Mouse (Mus musculus) embryonic facial prominence, embryonic 13.5 days (tissue): Measurements from ENCODE around the gene Numbl. TPM values are rescaled to one million over a fixed set of nuclear protein-coding genes. Genes with fewer than 3 reads are reported as not detected.

Source experiments
- ATAC-seq: fragments of 200-750 bp; cut with Nextera tagmentation; 2 replicates; pipeline ENCODE4 v1.8.0; 2017; ENCODE audit warnings: low read depth; ENCODE audit not compliant: insufficient number of reproducible peaks, insufficient read depth, low FRiP score, low TSS enrichment
- H3K27ac ChIP-seq: fragments of 300-500 bp; sonication (generic); 2 replicates; pipeline ENCODE4 v1.5.1; 2015; ENCODE audit warnings: moderate library complexity, mild to moderate bottlenecking, inconsistent platforms
- H3K27me3 ChIP-seq: fragments of 300-500 bp; sonication (generic); 2 replicates; pipeline ENCODE4 v1.6.1; 2015; ENCODE audit warnings: mild to moderate bottlenecking, inconsistent platforms
- H3K36me3 ChIP-seq: fragments of 300-500 bp; sonication (generic); 2 replicates; pipeline ENCODE4 v1.6.1; 2015; ENCODE audit warnings: mild to moderate bottlenecking, inconsistent platforms
- H3K4me1 ChIP-seq: fragments of 300-500 bp; sonication (generic); 2 replicates; pipeline ENCODE4 v1.6.1; 2015; ENCODE audit warnings: inconsistent platforms
- H3K4me2 ChIP-seq: fragments of 300-500 bp; sonication (generic); 2 replicates; pipeline ENCODE4 v1.6.1; 2015; ENCODE audit warnings: moderate library complexity, mild to moderate bottlenecking, inconsistent platforms
- H3K4me3 ChIP-seq: fragments of 300-500 bp; sonication (generic); 2 replicates; pipeline ENCODE4 v1.5.1; 2015; ENCODE audit warnings: mild to moderate bottlenecking, inconsistent platforms
- H3K9ac ChIP-seq: fragments of 300-500 bp; sonication (generic); 2 replicates; pipeline ENCODE4 v1.6.1; 2015; ENCODE audit warnings: mild to moderate bottlenecking, inconsistent platforms
- H3K9me3 ChIP-seq: fragments of 300-500 bp; sonication (generic); 2 replicates; pipeline ENCODE4 v1.6.1; 2016; ENCODE audit warnings: inconsistent platforms
- WGBS: fragments of 180-500 bp; shearing (Covaris S2); methylation state at CpG from one replicate; pipeline ENCODE4 v1.1.7; 2015; ENCODE audit warnings: mixed read lengths; 5-methylcytosine and 5-hydroxymethylcytosine counted together
- polyA plus RNA-seq: library from polyadenylated mRNA; unstranded; fragments of >200 nt; fragmentation: Nextera tagmentation; extraction: Ambion mirVana; gene quantifications from 2 replicates; pipeline ENCODE4 v1.2.1, GENCODE M21; 2015

Gene Numbl
- polyA plus RNA-seq, 1 experiment from 2014 or later, result 35.7 TPM

DNA sequence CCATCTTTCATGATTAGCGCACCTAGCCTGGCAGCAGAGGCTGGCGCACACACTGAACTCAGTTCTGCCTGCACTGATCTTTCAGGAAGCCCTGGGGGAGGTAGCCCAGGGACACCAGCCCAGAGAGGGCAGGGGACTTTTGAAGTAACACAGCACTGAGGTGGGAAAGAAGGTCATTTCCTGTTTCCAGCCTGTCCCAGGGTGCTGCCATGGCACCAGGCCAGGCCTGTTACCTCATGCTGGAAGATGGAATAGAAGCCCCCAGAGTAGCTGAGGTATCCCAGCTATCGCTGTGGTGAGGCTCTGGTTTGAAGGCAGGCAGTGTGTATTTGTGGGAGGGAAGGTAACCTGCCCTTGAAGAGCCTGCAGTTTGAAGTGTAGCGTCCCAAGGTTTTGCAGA is 16.7 kb downstream of the Numbl start:
- Histone ChIP-seq H3K36me3 (peaks cover 94% of the 10 kb centered on the region), H3K4me3 (no peak overlapping the region), H3K4me1 (no peaks in the 10 kb centered on the region), H3K9me3 (no peaks in the 10 kb centered on the region), H3K4me2 (no peak overlapping the region), H3K27me3 (no peaks in the 10 kb centered on the region), H3K9ac (no peak overlapping the region), H3K27ac (no peak overlapping the region)
- WGBS, result 94% methylated on average over 4 of the region's 4 CpGs
- no peak for ATAC-seq

DNA sequence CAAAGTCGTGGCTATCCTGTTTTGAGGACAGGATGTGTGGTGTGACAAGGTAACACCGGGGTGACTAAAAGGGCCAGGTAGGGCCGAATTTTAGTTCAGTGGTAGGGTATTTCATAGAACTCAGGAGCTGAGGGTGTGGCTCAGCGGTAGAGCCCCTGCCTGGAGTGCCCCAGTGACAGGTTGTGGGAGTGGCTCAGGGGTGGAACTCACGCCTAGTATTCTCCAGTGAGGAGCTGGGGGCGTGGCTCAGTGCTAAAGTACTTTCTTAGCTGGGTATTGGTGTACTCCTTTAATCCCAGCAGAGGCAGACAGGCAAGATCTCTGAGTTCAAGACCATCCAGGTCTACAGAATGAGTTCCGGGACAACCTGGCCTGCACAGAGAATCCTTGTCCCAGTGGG is 17.8 kb downstream of the Numbl start:
- ATAC-seq, result no peak
- Histone ChIP-seq H3K27me3 (no peaks in the 10 kb centered on the region), H3K27ac (no peak overlapping the region; the same call in 1 of the 2 replicates), H3K4me3 (no peak overlapping the region), H3K9ac (no peak overlapping the region), H3K36me3 (peaks cover 92% of the 10 kb centered on the region), H3K4me2 (no peak overlapping the region), H3K9me3 (no peaks in the 10 kb centered on the region), H3K4me1 (no peaks in the 10 kb centered on the region)
- WGBS, result 60% methylated on average over 7 of the region's 7 CpGs

DNA sequence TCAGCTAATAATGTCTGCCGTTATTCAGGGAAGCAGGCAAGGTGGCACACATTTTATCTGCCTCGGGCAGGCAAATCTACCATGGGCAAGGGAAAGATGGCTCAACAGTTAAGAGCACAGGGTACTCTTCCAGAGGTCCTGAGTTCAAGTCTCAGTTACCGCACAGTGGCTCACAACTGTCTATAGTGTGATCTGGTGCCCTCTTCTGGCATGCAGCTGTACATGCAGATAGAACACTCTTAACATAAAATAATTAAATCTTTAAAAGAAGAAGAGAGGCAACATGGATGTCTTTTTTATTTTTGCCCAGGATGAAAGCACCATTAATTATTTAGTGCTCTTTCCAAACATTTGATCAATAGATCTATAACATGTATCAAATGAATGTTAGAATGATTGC is 19.0 kb downstream of the Numbl start:
- Histone ChIP-seq H3K4me1 (no peaks in the 10 kb centered on the region), H3K9ac (no peak overlapping the region), H3K27ac (no peak overlapping the region), H3K4me2 (no peak overlapping the region), H3K27me3 (no peaks in the 10 kb centered on the region), H3K36me3 (peaks cover 92% of the 10 kb centered on the region), H3K4me3 (no peak overlapping the region), H3K9me3 (no peaks in the 10 kb centered on the region)
- no peak for ATAC-seq
- 93% methylated on average over 3 of the region's 3 CpGs for WGBS

DNA sequence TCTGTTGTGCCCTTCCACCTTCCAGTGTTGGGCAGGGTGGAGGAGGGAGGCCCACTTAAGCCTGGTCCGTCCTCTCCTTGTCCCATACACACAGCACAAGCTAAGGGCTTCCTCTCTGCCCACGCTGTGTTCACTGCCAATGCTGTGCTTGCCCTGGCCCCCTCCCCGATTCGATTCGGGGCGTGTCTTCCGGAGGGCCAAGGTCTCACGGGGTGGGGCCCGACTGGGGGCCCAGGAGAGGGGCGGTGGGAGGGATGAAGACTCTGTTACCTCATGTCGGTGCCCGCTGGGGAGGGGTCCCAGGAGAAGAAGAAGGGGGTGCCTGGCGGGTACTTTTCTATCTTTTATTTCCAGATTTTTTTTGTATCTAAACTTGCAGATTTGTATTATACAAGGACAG is 23.5 kb downstream of the Numbl start:
- Histone ChIP-seq H3K9ac (no peak overlapping the region), H3K4me1 (0 out of 2 replicates have a peak, but pooled peaks cover 6% of the 10 kb centered on the region), H3K27me3 (peaks cover 9% of the 10 kb centered on the region), H3K4me2 (no peak overlapping the region), H3K36me3 (peaks cover 60% of the 10 kb centered on the region), H3K27ac (no peak overlapping the region), H3K4me3 (no peak overlapping the region), H3K9me3 (no peaks in the 10 kb centered on the region)
- ATAC-seq, result no peak
- 66% methylated on average over 13 of the region's 13 CpGs for WGBS

DNA sequence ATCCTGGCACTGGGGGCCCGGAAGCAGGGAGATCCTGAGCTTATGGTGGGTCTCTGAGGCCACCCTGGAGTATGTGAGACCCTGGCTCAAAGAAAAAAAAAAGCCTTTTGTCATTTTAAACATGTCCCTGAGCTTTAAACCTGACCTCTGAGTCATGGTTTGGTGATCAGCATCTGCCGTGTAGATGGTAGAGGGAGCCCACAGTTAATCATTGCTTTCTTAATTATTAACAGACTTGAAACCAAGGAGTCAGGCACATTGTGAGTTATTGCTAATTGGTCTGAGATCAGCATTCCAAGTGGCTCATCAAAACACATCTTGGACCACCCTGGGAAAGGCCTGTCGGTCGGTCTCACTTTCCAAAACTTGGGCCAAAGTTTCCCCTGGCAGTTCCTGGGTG is 24.0 kb downstream of the Numbl start:
- ATAC-seq, result no peak
- Histone ChIP-seq H3K27me3 (peaks cover 9% of the 10 kb centered on the region), H3K4me3 (no peak overlapping the region), H3K4me1 (0 out of 2 replicates have a peak, but pooled peaks cover 6% of the 10 kb centered on the region), H3K9ac (no peak overlapping the region), H3K9me3 (no peaks in the 10 kb centered on the region), H3K4me2 (no peak overlapping the region), H3K36me3 (peaks cover 55% of the 10 kb centered on the region), H3K27ac (no peak overlapping the region)
- WGBS, result 54% methylated on average over 4 of the region's 4 CpGs

DNA sequence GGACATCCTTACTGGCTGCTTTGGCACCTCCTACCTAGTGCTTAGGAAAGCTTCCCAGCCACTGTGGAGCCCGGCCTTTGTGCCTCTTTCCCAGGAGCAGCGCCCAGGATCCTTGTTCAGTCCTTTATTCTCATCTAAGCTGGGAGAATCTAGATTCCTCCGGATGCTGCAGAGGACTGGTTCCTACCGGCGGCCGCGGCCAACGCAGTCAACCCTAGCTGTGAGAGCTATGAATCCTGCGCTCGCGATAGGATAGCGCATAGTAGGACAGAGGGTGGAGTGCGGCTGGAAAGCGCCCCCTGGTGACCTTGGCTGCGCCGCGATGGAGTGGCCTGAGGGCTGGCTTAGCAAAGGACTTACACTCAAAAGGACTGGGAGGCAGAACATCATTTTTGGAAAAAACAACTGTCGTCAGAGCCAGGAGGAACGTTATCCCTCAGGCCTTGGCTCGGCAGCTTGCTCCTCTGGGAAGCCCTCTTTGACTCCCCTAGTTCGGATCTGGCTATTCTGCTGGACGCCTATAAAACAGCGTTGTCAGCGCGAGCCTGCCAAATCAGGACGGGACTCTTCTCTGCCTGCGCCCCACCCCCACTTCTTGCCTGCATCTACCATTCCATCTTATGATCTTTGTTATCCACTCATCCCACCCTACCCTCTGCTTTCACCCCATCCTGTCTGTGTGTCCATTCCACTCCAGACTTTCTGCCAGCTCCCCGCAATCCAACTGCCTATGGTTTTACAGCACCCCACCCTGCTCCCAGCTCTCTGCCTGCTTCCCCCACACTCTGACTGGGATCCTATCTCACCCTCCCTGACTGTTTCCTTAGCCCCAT is 26.8 kb downstream of the Numbl start:
- peaks cover 9% of the 10 kb centered on the region for H3K27me3 ChIP-seq
- no peak overlapping the region for H3K27ac ChIP-seq
- no peaks in the 10 kb centered on the region for H3K9me3 ChIP-seq
- under 1% methylated on average over 28 of the region's 28 CpGs for WGBS
- 0 out of 2 replicates have a peak, but pooled peaks cover 6% of the 10 kb centered on the region for H3K4me1 ChIP-seq
- no peak overlapping the region for H3K9ac ChIP-seq
- peak; percentile 76 for ATAC-seq
- H3K4me3 ChIP-seq, result no peak overlapping the region; the same call in 1 of the 2 replicates
- H3K4me2 ChIP-seq, result peak overlapping the region; percentile 47
- peaks cover 26% of the 10 kb centered on the region for H3K36me3 ChIP-seq

DNA sequence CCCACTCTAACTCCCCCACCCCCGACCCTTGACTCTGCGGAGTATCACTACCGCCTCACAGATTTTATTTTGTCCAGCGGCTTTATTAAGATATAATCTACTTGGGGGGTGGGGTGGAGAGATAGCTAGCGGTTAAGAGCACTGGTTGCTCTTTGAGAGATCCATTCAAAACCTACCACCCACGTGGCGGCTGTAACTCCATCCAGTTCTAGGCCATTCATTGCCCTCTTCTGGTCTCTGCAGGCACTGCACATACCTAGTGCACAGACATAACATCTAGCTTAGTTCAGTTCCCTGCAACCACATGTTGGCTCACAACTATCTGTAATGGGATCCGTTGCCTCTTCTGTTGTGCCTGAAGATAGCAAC is 27.4 kb downstream of the Numbl start:
- ATAC-seq, result peak; percentile 74
- Histone ChIP-seq H3K4me2 (peak overlapping the region; percentile 47), H3K9me3 (no peaks in the 10 kb centered on the region), H3K9ac (no peak overlapping the region), H3K27ac (no peak overlapping the region), H3K27me3 (peaks cover 9% of the 10 kb centered on the region), H3K36me3 (peaks cover 21% of the 10 kb centered on the region), H3K4me3 (no peak overlapping the region), H3K4me1 (0 out of 2 replicates have a peak, but pooled peaks cover 6% of the 10 kb centered on the region)
- WGBS, result 5% methylated on average over 8 of the region's 8 CpGs

DNA sequence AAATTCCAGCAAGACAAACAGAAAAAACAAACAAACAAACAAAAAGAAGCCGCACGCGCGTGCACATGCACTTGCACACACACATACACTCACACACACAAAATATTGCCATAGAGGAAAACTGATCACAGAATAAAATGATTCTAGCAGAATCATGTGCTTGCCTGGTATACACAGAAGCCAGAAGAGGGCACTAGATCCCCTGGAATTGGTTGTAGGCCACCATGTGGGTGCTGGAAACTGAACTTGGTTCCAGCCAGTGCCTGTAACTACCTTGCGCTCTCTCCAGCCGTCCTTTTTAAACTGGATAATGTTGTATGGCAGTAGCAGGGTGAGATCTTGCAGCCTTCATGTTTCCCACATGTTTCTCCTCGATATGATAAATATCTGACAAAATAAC is 30.5 kb downstream of the Numbl start:
- ATAC-seq, result no peak
- H3K9ac ChIP-seq, result no peak overlapping the region
- peaks cover 9% of the 10 kb centered on the region for H3K27me3 ChIP-seq
- H3K4me1 ChIP-seq, result peaks cover 12% of the 10 kb centered on the region; the same call in 1 of the 2 replicates
- H3K27ac ChIP-seq, result no peak overlapping the region
- H3K4me3 ChIP-seq, result no peak overlapping the region
- no peaks in the 10 kb centered on the region for H3K9me3 ChIP-seq
- no peaks in the 10 kb centered on the region for H3K36me3 ChIP-seq
- WGBS, result 89% methylated on average over 7 of the region's 7 CpGs
- H3K4me2 ChIP-seq, result no peak overlapping the region

DNA sequence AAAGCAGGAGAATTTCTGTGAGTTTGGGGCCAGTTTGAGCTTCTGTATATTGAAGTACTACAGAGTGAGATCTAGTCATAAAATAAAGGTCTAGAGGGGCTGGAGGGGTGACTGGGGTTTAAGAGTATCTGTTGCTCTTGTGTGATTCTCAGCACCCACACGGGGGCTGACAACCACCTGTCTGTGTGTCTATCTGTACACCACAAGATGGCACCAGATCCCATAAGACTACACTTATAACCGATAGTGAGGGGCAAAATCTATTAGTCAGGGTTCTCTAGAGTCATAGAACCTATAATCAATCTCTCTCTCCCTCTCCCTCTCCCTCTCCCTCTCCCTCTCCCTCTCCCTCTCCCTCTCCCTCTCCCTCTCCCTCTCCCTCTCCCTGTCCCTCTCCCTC is 32.3 kb downstream of the Numbl start:
- Histone ChIP-seq H3K9ac (no peak overlapping the region), H3K4me3 (no peak overlapping the region), H3K36me3 (no peaks in the 10 kb centered on the region), H3K9me3 (no peaks in the 10 kb centered on the region), H3K27ac (no peak overlapping the region), H3K4me1 (peaks cover 6% of the 10 kb centered on the region; the same call in 1 of the 2 replicates), H3K27me3 (no peaks in the 10 kb centered on the region), H3K4me2 (no peak overlapping the region)
- no peak for ATAC-seq
- 58% methylated on average over 2 of the region's 2 CpGs for WGBS

DNA sequence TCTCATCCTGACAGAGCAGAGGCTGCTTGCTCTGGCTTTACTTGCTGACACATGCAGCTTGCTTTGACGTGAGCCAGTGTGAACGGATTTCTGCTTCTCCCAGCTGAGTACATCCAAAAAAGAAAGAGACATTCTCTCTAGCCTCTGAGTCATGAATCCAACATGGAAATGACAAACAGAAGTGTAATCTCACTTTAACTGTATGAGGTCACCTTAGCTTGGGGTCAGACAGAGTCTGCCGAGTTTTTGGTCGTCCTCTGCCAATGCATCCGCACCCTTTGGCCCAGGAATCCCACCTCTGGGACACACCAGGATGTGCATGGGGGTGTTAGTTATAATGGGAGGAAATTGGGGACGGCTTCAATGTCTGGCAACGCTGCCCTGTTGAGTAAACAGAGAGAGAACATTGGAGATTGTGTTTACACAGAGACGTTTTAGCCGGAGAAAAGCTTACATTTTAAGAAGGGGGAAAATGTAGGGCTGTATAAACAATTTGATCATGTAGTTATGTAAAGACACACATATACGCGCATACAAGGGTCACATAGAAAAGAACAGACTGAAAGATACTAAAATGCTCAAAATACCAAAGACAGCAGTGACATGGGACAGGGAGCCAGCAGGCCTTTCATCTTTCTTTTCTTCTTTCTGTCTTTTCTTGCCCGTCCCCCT is 33.7 kb downstream of the Numbl start:
- Histone ChIP-seq H3K27ac (peak overlapping the region; percentile 41; the same call in 1 of the 2 replicates), H3K27me3 (no peaks in the 10 kb centered on the region), H3K4me1 (peaks cover 6% of the 10 kb centered on the region; the same call in 1 of the 2 replicates), H3K4me2 (no peak overlapping the region), H3K36me3 (no peaks in the 10 kb centered on the region), H3K4me3 (no peak overlapping the region), H3K9me3 (no peaks in the 10 kb centered on the region), H3K9ac (no peak overlapping the region)
- no peak for ATAC-seq
- 52% methylated on average over 12 of the region's 12 CpGs for WGBS

DNA sequence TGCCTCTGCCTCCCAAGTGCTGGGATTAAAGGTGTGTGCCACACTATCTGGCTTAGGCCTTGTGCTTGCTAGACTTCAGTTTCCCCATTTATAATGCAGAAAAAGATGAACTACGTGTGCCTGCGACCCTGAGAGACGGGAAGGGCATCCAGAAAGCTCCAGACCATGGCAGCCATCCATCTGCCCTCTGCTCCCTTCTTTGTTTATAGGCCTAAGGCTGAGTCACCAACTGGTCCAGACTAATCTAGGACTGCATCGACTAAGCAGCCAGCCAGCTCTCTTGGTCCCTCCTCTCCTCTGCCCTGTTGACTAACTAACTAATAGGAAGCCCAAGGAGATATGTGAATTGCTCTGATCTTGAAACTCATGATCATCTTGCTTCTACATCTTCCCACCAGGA is 37.7 kb downstream of the Numbl start:
- Histone ChIP-seq H3K4me2 (no peak overlapping the region), H3K4me3 (no peak overlapping the region), H3K36me3 (no peaks in the 10 kb centered on the region), H3K27me3 (no peaks in the 10 kb centered on the region), H3K4me1 (peaks cover 10% of the 10 kb centered on the region; the same call in 1 of the 2 replicates), H3K27ac (no peak overlapping the region), H3K9me3 (no peaks in the 10 kb centered on the region), H3K9ac (no peak overlapping the region)
- ATAC-seq, result no peak
- 84% methylated on average over 4 of the region's 4 CpGs for WGBS

DNA sequence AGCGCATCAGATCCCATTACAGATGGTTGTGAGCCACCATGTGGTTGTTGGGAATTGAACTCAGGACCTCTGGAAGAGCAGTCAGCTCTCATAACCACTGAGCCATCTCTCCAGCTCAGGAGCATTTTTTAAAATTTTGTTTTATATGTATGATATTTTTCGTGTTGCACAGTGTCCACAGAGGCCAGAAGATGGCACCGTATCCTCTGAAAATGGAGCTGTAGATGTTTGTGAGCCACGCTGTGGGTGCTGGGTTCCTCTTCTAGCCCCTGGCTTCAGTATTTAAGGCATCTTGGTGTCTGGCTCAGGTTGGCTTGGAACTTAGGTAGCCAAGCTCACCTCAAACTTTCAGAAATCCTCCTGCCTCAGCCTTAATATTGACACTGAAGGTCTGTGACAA is 38.3 kb downstream of the Numbl start:
- no peaks in the 10 kb centered on the region for H3K36me3 ChIP-seq
- 92% methylated on average over 4 of the region's 4 CpGs for WGBS
- no peaks in the 10 kb centered on the region for H3K27me3 ChIP-seq
- ATAC-seq, result no peak
- no peaks in the 10 kb centered on the region for H3K9me3 ChIP-seq
- no peak overlapping the region for H3K9ac ChIP-seq
- H3K4me3 ChIP-seq, result no peak overlapping the region
- no peak overlapping the region for H3K27ac ChIP-seq
- H3K4me2 ChIP-seq, result no peak overlapping the region
- H3K4me1 ChIP-seq, result peaks cover 8% of the 10 kb centered on the region; the same call in 1 of the 2 replicates
